30 mouse cellular contexts compared by ENCODE assay signal in genomic region chr3:35242349-35242748, GRCm38 (mm10).
DNase-seq lines count a peak whose midpoint lies in the region; ATAC-seq and TF ChIP-seq lines count a peak whose summit lies in the region.
"Had no signal": no experiment of that assay in that cellular context is flagged by ENCODE, and none has a peak within 500 bp of the region (broad histone marks: within the 10 kb centered on the region; RNA-seq: fewer than 3 reads in every experiment).

No protein-coding gene starts in this region.

- H3K27ac ChIP-seq in forebrain, embryonic 11.5 days (ENCODE audit: low read depth, low read length) = no peak overlapping the region
- H3K27ac ChIP-seq in forebrain, postnatal 0 days (ENCODE audit: low read depth, low read length) = no peak overlapping the region
- peak overlapping the region; percentile 66 for H3K27ac ChIP-seq in lung, embryonic 14.5 days (ENCODE audit: low read depth)
- H3K27ac ChIP-seq in lung, postnatal 0 days (ENCODE audit: low read length) = no peak overlapping the region
- H3K27ac ChIP-seq in midbrain, embryonic 12.5 days (replicated peaks) = peak overlapping the region; percentile 21; the same call in 1 of the 2 replicates
- no peak overlapping the region for H3K27ac ChIP-seq in midbrain, embryonic 15.5 days
- H3K27ac ChIP-seq in embryonic facial prominence, embryonic 14.5 days (replicated peaks; ENCODE audit: low read depth, low read length) = no peak overlapping the region
- H3K27ac ChIP-seq: heart, embryonic 10.5 days; heart, embryonic 15.5 days; hindbrain, embryonic 15.5 days; kidney, postnatal 0 days; liver, embryonic 13.5 days; macrophage; neural tube, embryonic 15.5 days had no signal

- no peak overlapping the region for H3K4me2 ChIP-seq in forebrain, embryonic 11.5 days (ENCODE audit: low read depth, low read length, severe bottlenecking)
- no peak overlapping the region for H3K4me2 ChIP-seq in forebrain, postnatal 0 days (ENCODE audit: low read depth)
- H3K4me2 ChIP-seq in lung, embryonic 14.5 days = no peak overlapping the region
- no peak overlapping the region for H3K4me2 ChIP-seq in lung, postnatal 0 days (replicated peaks; ENCODE audit: low read depth, low read length)
- no peak overlapping the region for H3K4me2 ChIP-seq in midbrain, embryonic 12.5 days (replicated peaks)
- H3K4me2 ChIP-seq in midbrain, embryonic 15.5 days = no peak overlapping the region
- no peak overlapping the region for H3K4me2 ChIP-seq in embryonic facial prominence, embryonic 14.5 days (ENCODE audit: low read depth, low read length)
- H3K4me2 ChIP-seq: embryonic facial prominence, embryonic 15.5 days; heart, embryonic 15.5 days; hindbrain, embryonic 15.5 days; liver, embryonic 13.5 days; neural tube, embryonic 15.5 days had no signal

- H3K36me3 ChIP-seq in forebrain, embryonic 11.5 days (ENCODE audit: control insufficient read depth, insufficient read depth, low read length) = no peaks in the 10 kb centered on the region
- H3K36me3 ChIP-seq in forebrain, postnatal 0 days (ENCODE audit: insufficient read depth) = no peaks in the 10 kb centered on the region
- no peaks in the 10 kb centered on the region for H3K36me3 ChIP-seq in lung, embryonic 14.5 days (ENCODE audit: insufficient read depth)
- no peaks in the 10 kb centered on the region for H3K36me3 ChIP-seq in lung, postnatal 0 days (ENCODE audit: insufficient read depth, low read length)
- no peaks in the 10 kb centered on the region for H3K36me3 ChIP-seq in midbrain, embryonic 12.5 days
- no peaks in the 10 kb centered on the region for H3K36me3 ChIP-seq in midbrain, embryonic 15.5 days (replicated peaks)
- H3K36me3 ChIP-seq in embryonic facial prominence, embryonic 14.5 days (ENCODE audit: control insufficient read depth, insufficient read depth, low read length) = no peaks in the 10 kb centered on the region
- H3K36me3 ChIP-seq: embryonic facial prominence, embryonic 15.5 days; heart, embryonic 10.5 days; heart, embryonic 15.5 days; hindbrain, embryonic 15.5 days; liver, embryonic 13.5 days; neural tube, embryonic 15.5 days had no signal

- WGBS in forebrain, embryonic 11.5 days = 30% methylated on average over 6 of the region's 6 CpGs
- WGBS in forebrain, postnatal 0 days = 27% methylated on average over 6 of the region's 6 CpGs
- WGBS in lung, embryonic 14.5 days = 34% methylated on average over 6 of the region's 6 CpGs
- 30% methylated on average over 6 of the region's 6 CpGs for WGBS in lung, postnatal 0 days
- 32% methylated on average over 6 of the region's 6 CpGs for WGBS in midbrain, embryonic 12.5 days
- 31% methylated on average over 6 of the region's 6 CpGs for WGBS in midbrain, embryonic 15.5 days
- 24% methylated on average over 6 of the region's 6 CpGs for WGBS in embryonic facial prominence, embryonic 14.5 days

- no peak overlapping the region for H3K4me3 ChIP-seq in forebrain, embryonic 11.5 days (ENCODE audit: low read depth, low read length)
- no peak overlapping the region for H3K4me3 ChIP-seq in forebrain, postnatal 0 days (ENCODE audit: low read depth, low read length)
- no peak overlapping the region for H3K4me3 ChIP-seq in lung, embryonic 14.5 days (ENCODE audit: low read depth, low read length)
- no peak overlapping the region for H3K4me3 ChIP-seq in lung, postnatal 0 days (ENCODE audit: low read depth, low read length)
- H3K4me3 ChIP-seq in midbrain, embryonic 12.5 days = no peak overlapping the region
- H3K4me3 ChIP-seq in midbrain, embryonic 15.5 days = no peak overlapping the region
- no peak overlapping the region for H3K4me3 ChIP-seq in embryonic facial prominence, embryonic 14.5 days (ENCODE audit: low read depth, low read length)
- H3K4me3 ChIP-seq: embryonic facial prominence, embryonic 15.5 days; heart, embryonic 10.5 days; heart, embryonic 15.5 days; hindbrain, embryonic 15.5 days; liver, embryonic 13.5 days; neural tube, embryonic 15.5 days had no signal

- no peak for TF ChIP-seq EP300 in lung, postnatal 0 days (IDR thresholded peaks at IDR 0.05)

- H3K27me3 ChIP-seq in forebrain, embryonic 11.5 days (ENCODE audit: control insufficient read depth, insufficient read depth, low read length) = no peaks in the 10 kb centered on the region
- H3K27me3 ChIP-seq in forebrain, postnatal 0 days (ENCODE audit: insufficient read depth, low read length) = no peaks in the 10 kb centered on the region
- H3K27me3 ChIP-seq in lung, embryonic 14.5 days (ENCODE audit: insufficient read depth, low read length) = no peaks in the 10 kb centered on the region
- H3K27me3 ChIP-seq in lung, postnatal 0 days (replicated peaks; ENCODE audit: insufficient read depth, low read length) = no peaks in the 10 kb centered on the region
- no peaks in the 10 kb centered on the region; the same call in 1 of the 2 replicates for H3K27me3 ChIP-seq in midbrain, embryonic 12.5 days
- no peaks in the 10 kb centered on the region for H3K27me3 ChIP-seq in midbrain, embryonic 15.5 days (replicated peaks)
- no peaks in the 10 kb centered on the region for H3K27me3 ChIP-seq in embryonic facial prominence, embryonic 14.5 days (replicated peaks; ENCODE audit: control insufficient read depth, insufficient read depth, low read length)
- H3K27me3 ChIP-seq: embryonic facial prominence, embryonic 15.5 days; heart, embryonic 15.5 days; hindbrain, embryonic 15.5 days; liver, embryonic 13.5 days; neural tube, embryonic 15.5 days; Patski had no signal

- peaks cover 17% of the 10 kb centered on the region for H3K4me1 ChIP-seq in forebrain, embryonic 11.5 days (replicated peaks; ENCODE audit: control insufficient read depth, insufficient read depth, low read length)
- H3K4me1 ChIP-seq in forebrain, postnatal 0 days (ENCODE audit: insufficient read depth) = no peaks in the 10 kb centered on the region
- no peaks in the 10 kb centered on the region; the same call in 1 of the 2 replicates for H3K4me1 ChIP-seq in lung, embryonic 14.5 days (ENCODE audit: insufficient read depth)
- no peaks in the 10 kb centered on the region for H3K4me1 ChIP-seq in lung, postnatal 0 days (ENCODE audit: insufficient read depth, low read depth, low read length)
- peaks cover 39% of the 10 kb centered on the region for H3K4me1 ChIP-seq in midbrain, embryonic 12.5 days
- peaks cover 12% of the 10 kb centered on the region for H3K4me1 ChIP-seq in midbrain, embryonic 15.5 days
- peaks cover 5% of the 10 kb centered on the region for H3K4me1 ChIP-seq in embryonic facial prominence, embryonic 14.5 days (ENCODE audit: control insufficient read depth, insufficient read depth, low read length)
- H3K4me1 ChIP-seq: embryonic facial prominence, embryonic 15.5 days; heart, embryonic 10.5 days; heart, embryonic 15.5 days; liver, embryonic 13.5 days had no signal

- H3K9ac ChIP-seq in forebrain, embryonic 11.5 days (ENCODE audit: low read length) = no peak overlapping the region
- no peak overlapping the region for H3K9ac ChIP-seq in forebrain, postnatal 0 days
- no peak overlapping the region for H3K9ac ChIP-seq in lung, embryonic 14.5 days
- H3K9ac ChIP-seq in lung, postnatal 0 days (replicated peaks; ENCODE audit: low read depth) = no peak overlapping the region
- 0 out of 2 replicates have a peak overlapping the region, but pooled peaks have one; percentile 15 for H3K9ac ChIP-seq in midbrain, embryonic 12.5 days (replicated peaks)
- H3K9ac ChIP-seq in midbrain, embryonic 15.5 days = no peak overlapping the region
- H3K9ac ChIP-seq in embryonic facial prominence, embryonic 14.5 days (ENCODE audit: low read depth, low read length) = no peak overlapping the region
- H3K9ac ChIP-seq: embryonic facial prominence, embryonic 15.5 days; heart, embryonic 15.5 days; hindbrain, embryonic 15.5 days; liver, embryonic 13.5 days; neural tube, embryonic 15.5 days had no signal

- DNase-seq in forebrain, embryonic 11.5 days (ENCODE audit: low spot score) = no peak
- DNase-seq in forebrain, postnatal 0 days = no peak
- peak; percentile 38 for DNase-seq in lung, embryonic 14.5 days
- no peak for DNase-seq in lung, postnatal 0 days (ENCODE audit: low spot score)
- peak; percentile 72 for DNase-seq in embryonic facial prominence, embryonic 14.5 days (ENCODE audit: low spot score)
- no peak for DNase-seq in spleen, postnatal 4 days (ENCODE audit: low spot score in 2 of 2)
- DNase-seq: adrenal gland, postnatal 25 days; cerebellum, adult 11-12 months; cerebellum, adult 9-11 months; embryo, embryonic 11 days; gastrocnemius, postnatal 14 days; kidney, adult 8-10 months; kidney, postnatal 4 days; left cerebral cortex, postnatal 4 days; liver, embryonic 13.5 days; lung, adult 18-20 months; retina, postnatal 1 day; right cerebral cortex, postnatal 14 days; thymus, adult 2 months; thymus, postnatal 36 days had no signal

- H3K9me3 ChIP-seq in forebrain, embryonic 11.5 days (ENCODE audit: control insufficient read depth, low read length) = no peaks in the 10 kb centered on the region
- H3K9me3 ChIP-seq in forebrain, postnatal 0 days (ENCODE audit: low read length) = no peaks in the 10 kb centered on the region
- H3K9me3 ChIP-seq in lung, embryonic 14.5 days (ENCODE audit: low read depth, low read length) = no peaks in the 10 kb centered on the region
- H3K9me3 ChIP-seq in lung, postnatal 0 days (ENCODE audit: low read length) = no peaks in the 10 kb centered on the region
- H3K9me3 ChIP-seq in midbrain, embryonic 12.5 days = no peaks in the 10 kb centered on the region
- no peaks in the 10 kb centered on the region for H3K9me3 ChIP-seq in midbrain, embryonic 15.5 days
- no peaks in the 10 kb centered on the region for H3K9me3 ChIP-seq in embryonic facial prominence, embryonic 14.5 days (ENCODE audit: control insufficient read depth, low read length)
- H3K9me3 ChIP-seq: embryonic facial prominence, embryonic 15.5 days; heart, embryonic 10.5 days; heart, embryonic 15.5 days; hindbrain, embryonic 15.5 days; liver, embryonic 13.5 days; neural tube, embryonic 15.5 days had no signal

- ATAC-seq in forebrain, embryonic 11.5 days (replicated peaks; ENCODE audit: low FRiP score) = 0 out of 2 replicates have a peak, but pooled peaks have one; percentile 8
- no peak for ATAC-seq in forebrain, postnatal 0 days
- no peak for ATAC-seq in lung, embryonic 14.5 days (ENCODE audit: insufficient read depth)
- ATAC-seq in lung, postnatal 0 days = no peak
- no peak for ATAC-seq in midbrain, embryonic 12.5 days (ENCODE audit: low FRiP score, low read depth)
- ATAC-seq in midbrain, embryonic 15.5 days (replicated peaks) = no peak
- ATAC-seq in embryonic facial prominence, embryonic 14.5 days (ENCODE audit: low read depth) = peak; percentile 88
- ATAC-seq: Patski had no signal

- TF ChIP-seq CTCF in forebrain, postnatal 0 days (IDR thresholded peaks at IDR 0.05; ENCODE audit: low read depth) = no peak
- TF ChIP-seq CTCF in lung, embryonic 14.5 days (IDR thresholded peaks at IDR 0.05; ENCODE audit: low read depth) = no peak
- TF ChIP-seq CTCF in lung, postnatal 0 days (IDR thresholded peaks at IDR 0.05) = no peak

Comparison
In these comparisons a context has a peak if more than half of its experiments do, and no peak if none do; other contexts are left out.
1. ATAC-seq: peak in forebrain, embryonic 11.5 days (single experiment) and embryonic facial prominence, embryonic 14.5 days (single experiment); none in forebrain, postnatal 0 days (single experiment), lung, embryonic 14.5 days (single experiment), lung, postnatal 0 days (single experiment), midbrain, embryonic 12.5 days (single experiment) and midbrain, embryonic 15.5 days (single experiment).
2. DNase-seq: peak in lung, embryonic 14.5 days (single experiment) and embryonic facial prominence, embryonic 14.5 days (single experiment); none in forebrain, embryonic 11.5 days (single experiment), forebrain, postnatal 0 days (single experiment), lung, postnatal 0 days (single experiment) and spleen, postnatal 4 days (0 of 2).
3. H3K27ac ChIP-seq: peak in lung, embryonic 14.5 days (single experiment) and midbrain, embryonic 12.5 days (single experiment); none in forebrain, embryonic 11.5 days (single experiment), forebrain, postnatal 0 days (single experiment), lung, postnatal 0 days (single experiment), midbrain, embryonic 15.5 days (single experiment) and embryonic facial prominence, embryonic 14.5 days (single experiment).